Mouse (Mus musculus) stomach, postnatal 0 days (tissue): ENCODE results near the gene Cd96.

ENCODE experiments used
- CTCF ChIP-seq: IDR thresholded peaks from 2 replicates; pipeline ENCODE4 v1.5.1; 2016; ENCODE audit warnings: antibody characterized with exemption, low read depth, mild to moderate bottlenecking, moderate library complexity
- EP300 ChIP-seq: optimal IDR thresholded peaks from 2 replicates; pipeline ENCODE3; 2016; ENCODE audit warnings: antibody characterized with exemption

GRCm38 (mm10) chr16:46008036-46008605, 111.9 kb downstream of the Cd96 start:
- TF ChIP-seq CTCF (no peak), EP300 (no peak)
